Mouse (Mus musculus): ENCODE results near the gene Zfp462. TPM values are rescaled to one million over a fixed set of nuclear protein-coding genes. Genes with fewer than 3 reads are reported as not detected.

Gene Zfp462
- total and polyA plus RNA-seq, 2 experiments from 2014 or later, result 1.1 to 6.6 TPM

- H3K27ac ChIP-seq (ENCODE audit: low read depth), result no peak overlapping the region
Observed at GRCm38 (mm10) chr4:55014731-55015463, 70.0 kb downstream of the Zfp462 start.

GRCm38 (mm10) chr4:55015517-55015916 is 70.7 kb downstream of the Zfp462 start:
- H3K4me2 ChIP-seq (ENCODE audit: low read depth, low read length), result no peak overlapping the region
- H3K36me3 ChIP-seq (replicated peaks; ENCODE audit: control insufficient read depth, insufficient read depth, low read length), result peaks cover 73% of the 10 kb centered on the region
- TF ChIP-seq EP300 (IDR thresholded peaks at IDR 0.05; ENCODE audit: low read depth) (no peak), CTCF (IDR thresholded peaks at IDR 0.05; ENCODE audit: low read depth) (no peak)
- no peak overlapping the region for H3K9ac ChIP-seq (replicated peaks; ENCODE audit: low read depth, low read length)
- no peak for DNase-seq (ENCODE audit: low spot score)
- ATAC-seq (ENCODE audit: insufficient read depth, low read depth), result no peak
- H3K27ac ChIP-seq (ENCODE audit: low read depth), result no peak overlapping the region
- no peak overlapping the region for H3K4me3 ChIP-seq (ENCODE audit: low read depth, low read length)
- WGBS, result 92% methylated on average over 2 of the region's 2 CpGs
- peaks cover 3% of the 10 kb centered on the region; the same call in 1 of the 2 replicates for H3K4me1 ChIP-seq (ENCODE audit: control insufficient read depth, insufficient read depth)
- no peaks in the 10 kb centered on the region for H3K27me3 ChIP-seq (ENCODE audit: control insufficient read depth, insufficient read depth, low read length)
- no peaks in the 10 kb centered on the region for H3K9me3 ChIP-seq (replicated peaks; ENCODE audit: control insufficient read depth, low read length)

More at GRCm38 (mm10) chr4:55014731-55015463, 70.0 kb downstream of the Zfp462 start:
- ATAC-seq (ENCODE audit: insufficient read depth, low read depth), result no peak
- Histone ChIP-seq H3K4me1 (ENCODE audit: control insufficient read depth, insufficient read depth) (peaks cover 3% of the 10 kb centered on the region; the same call in 1 of the 2 replicates), H3K4me3 (ENCODE audit: low read depth, low read length) (no peak overlapping the region), H3K4me2 (ENCODE audit: low read depth, low read length) (no peak overlapping the region), H3K27me3 (ENCODE audit: control insufficient read depth, insufficient read depth, low read length) (no peaks in the 10 kb centered on the region), H3K9me3 (replicated peaks; ENCODE audit: control insufficient read depth, low read length) (no peaks in the 10 kb centered on the region), H3K36me3 (replicated peaks; ENCODE audit: control insufficient read depth, insufficient read depth, low read length) (peaks cover 73% of the 10 kb centered on the region), H3K9ac (replicated peaks; ENCODE audit: low read depth, low read length) (no peak overlapping the region)
- TF ChIP-seq EP300 (IDR thresholded peaks at IDR 0.05; ENCODE audit: low read depth) (no peak), CTCF (IDR thresholded peaks at IDR 0.05; ENCODE audit: low read depth) (no peak)
- 94% methylated on average over 13 of the region's 13 CpGs for WGBS
- no peak for DNase-seq (ENCODE audit: low spot score)

- Histone ChIP-seq H3K9me3 (replicated peaks; ENCODE audit: control insufficient read depth, low read length) (no peaks in the 10 kb centered on the region), H3K27me3 (ENCODE audit: control insufficient read depth, insufficient read depth, low read length) (no peaks in the 10 kb centered on the region), H3K27ac (ENCODE audit: low read depth) (no peak overlapping the region), H3K36me3 (replicated peaks; ENCODE audit: control insufficient read depth, insufficient read depth, low read length) (peaks cover 24% of the 10 kb centered on the region; the same call in 1 of the 2 replicates), H3K9ac (replicated peaks; ENCODE audit: low read depth, low read length) (no peak overlapping the region), H3K4me1 (ENCODE audit: control insufficient read depth, insufficient read depth) (no peaks in the 10 kb centered on the region), H3K4me3 (ENCODE audit: low read depth, low read length) (no peak overlapping the region), H3K4me2 (ENCODE audit: low read depth, low read length) (no peak overlapping the region)
- ATAC-seq (ENCODE audit: insufficient read depth, low read depth), result no peak
- WGBS, result 85% methylated on average over 10 of the region's 10 CpGs
- TF ChIP-seq CTCF (IDR thresholded peaks at IDR 0.05; ENCODE audit: low read depth), result no peak
- TF ChIP-seq EP300 (IDR thresholded peaks at IDR 0.05; ENCODE audit: low read depth), result no peak
- DNase-seq (ENCODE audit: low spot score), result no peak
Observed at GRCm38 (mm10) chr4:55026109-55026646, 81.3 kb downstream of the Zfp462 start.

GRCm38 (mm10) chr4:55030401-55030800 is 85.6 kb downstream of the Zfp462 start:
- no peak overlapping the region for H3K27ac ChIP-seq (ENCODE audit: low read depth)
- no peak overlapping the region for H3K4me2 ChIP-seq (ENCODE audit: low read depth, low read length)
- H3K9ac ChIP-seq (replicated peaks; ENCODE audit: low read depth, low read length), result no peak overlapping the region
- DNase-seq (ENCODE audit: low spot score) (peak; percentile 26), ATAC-seq (ENCODE audit: insufficient read depth, low read depth) (no peak; the same call in 1 of the 2 replicates)
- no peaks in the 10 kb centered on the region for H3K4me1 ChIP-seq (ENCODE audit: control insufficient read depth, insufficient read depth)
- 58% methylated on average over 5 of the region's 5 CpGs for WGBS
- H3K4me3 ChIP-seq (ENCODE audit: low read depth, low read length), result no peak overlapping the region
- no peaks in the 10 kb centered on the region for H3K36me3 ChIP-seq (replicated peaks; ENCODE audit: control insufficient read depth, insufficient read depth, low read length)
- no peaks in the 10 kb centered on the region for H3K27me3 ChIP-seq (ENCODE audit: control insufficient read depth, insufficient read depth, low read length)
- TF ChIP-seq EP300 (IDR thresholded peaks at IDR 0.05; ENCODE audit: low read depth) (no peak), CTCF (IDR thresholded peaks at IDR 0.05; ENCODE audit: low read depth) (no peak)
- no peaks in the 10 kb centered on the region for H3K9me3 ChIP-seq (replicated peaks; ENCODE audit: control insufficient read depth, low read length)

- Histone ChIP-seq H3K27me3 (ENCODE audit: control insufficient read depth, insufficient read depth, low read length) (no peaks in the 10 kb centered on the region), H3K9me3 (replicated peaks; ENCODE audit: control insufficient read depth, low read length) (no peaks in the 10 kb centered on the region), H3K36me3 (replicated peaks; ENCODE audit: control insufficient read depth, insufficient read depth, low read length) (no peaks in the 10 kb centered on the region), H3K4me3 (ENCODE audit: low read depth, low read length) (no peak overlapping the region), H3K27ac (ENCODE audit: low read depth) (0 out of 2 replicates have a peak overlapping the region, but pooled peaks have one; percentile 7), H3K4me2 (ENCODE audit: low read depth, low read length) (no peak overlapping the region), H3K4me1 (ENCODE audit: control insufficient read depth, insufficient read depth) (no peaks in the 10 kb centered on the region), H3K9ac (replicated peaks; ENCODE audit: low read depth, low read length) (no peak overlapping the region)
- ATAC-seq (ENCODE audit: insufficient read depth, low read depth) (no peak), DNase-seq (ENCODE audit: low spot score) (no peak)
- TF ChIP-seq EP300 (IDR thresholded peaks at IDR 0.05; ENCODE audit: low read depth) (no peak), CTCF (IDR thresholded peaks at IDR 0.05; ENCODE audit: low read depth) (no peak)
- WGBS, result 47% methylated on average over 8 of the region's 8 CpGs
Observed at GRCm38 (mm10) chr4:55032317-55032930, 87.6 kb downstream of the Zfp462 start.
